Mouse (Mus musculus) olfactory bulb, adult 2 months (tissue): Measurements from ENCODE around the gene Zfp174. TPM values are rescaled to one million over a fixed set of nuclear protein-coding genes. Genes with fewer than 3 reads are reported as not detected.

Source experiments
- H3K27ac ChIP-seq: fragments of 200-500 bp; 2 replicates; pipeline ENCODE4 v1.5.1; 2012; ENCODE audit warnings: low read depth, low read length; ENCODE audit not compliant: insufficient read depth
- H3K4me1 ChIP-seq: fragments of 200-500 bp; 2 replicates; pipeline ENCODE4 v1.6.1; 2012; ENCODE audit warnings: low read length; ENCODE audit not compliant: control insufficient read depth, insufficient read depth
- H3K4me3 ChIP-seq: fragments of 200-500 bp; 2 replicates; pipeline ENCODE4 v1.5.1; 2012; ENCODE audit warnings: mild to moderate bottlenecking, low read depth, low read length, moderate library complexity; ENCODE audit not compliant: insufficient read depth
- CTCF ChIP-seq: fragments of 200-500 bp; IDR thresholded peaks from 2 replicates; pipeline ENCODE4 v1.5.1; 2012; ENCODE audit warnings: low read depth, mild to moderate bottlenecking, low read length, moderate library complexity; ENCODE audit not compliant: insufficient read depth
- POLR2A ChIP-seq: fragments of 200-500 bp; IDR thresholded peaks from 2 replicates; pipeline ENCODE4 v1.6.1; 2012; ENCODE audit warnings: mild to moderate bottlenecking, low read depth, low read length, moderate library complexity; ENCODE audit not compliant: insufficient read depth
- WGBS: fragments of 180-500 bp; shearing (Covaris S2); methylation state at CpG from one replicate; pipeline ENCODE4 v1.1.7; 2018; 5-methylcytosine and 5-hydroxymethylcytosine counted together
- polyA plus RNA-seq: library from polyadenylated mRNA; stranded (reverse); fragments of >200 nt; gene quantifications from 2 replicates; pipeline ENCODE4 v1.2.4, GENCODE M21; 2012; ENCODE audit warnings: low replicate concordance; ENCODE audit not compliant: missing spikeins, insufficient read depth, insufficient read length

Gene Zfp174
- polyA plus RNA-seq, 1 experiment, result not detected

GRCm38 (mm10) chr16:3872216-3873047 lies 25.4 kb downstream of the Zfp174 start, which contains the start of gene Naa60:
Gene Naa60, plus strand, starts transcription at chr16:3872375.
- TF ChIP-seq CTCF, result no peak
- no peak for TF ChIP-seq POLR2A
- Histone ChIP-seq H3K4me1 (peaks cover 3% of the 10 kb centered on the region; the same call in 1 of the 2 replicates), H3K4me3 (peak within 1 kb of the TSS; percentile 59), H3K27ac (no peak within 1 kb of the TSS; the same call in 1 of the 2 replicates)
- WGBS, result 4% methylated on average over 47 of the region's 47 CpGs

GRCm38 (mm10) chr16:3876346-3876745 lies 29.3 kb downstream of the Zfp174 start:
- 93% methylated on average over 4 of the region's 4 CpGs for WGBS
- peaks cover 4% of the 10 kb centered on the region; the same call in 1 of the 2 replicates for H3K4me1 ChIP-seq
- no peak for TF ChIP-seq CTCF
- TF ChIP-seq POLR2A, result no peak
- no peak overlapping the region for H3K27ac ChIP-seq
- H3K4me3 ChIP-seq, result no peak overlapping the region

- peak within 1 kb of the TSS; percentile 86 for H3K27ac ChIP-seq
- H3K4me1 ChIP-seq, result peaks cover 11% of the 10 kb centered on the region
- TF ChIP-seq CTCF (no peak), POLR2A (peak; percentile 79)
- under 1% methylated on average over 88 of the region's 88 CpGs for WGBS
- H3K4me3 ChIP-seq, result peak within 1 kb of the TSS; percentile 83
These were observed 37.4 kb downstream of the Zfp174 start, which contains the start of the genes Zfp597 and Gm20695 for GRCm38 (mm10) chr16:3884201-3885064. Gene Zfp597, minus strand, starts transcription at chr16:3884561. Gene Gm20695, plus strand, starts transcription at chr16:3884648.

- Histone ChIP-seq H3K4me1 (peaks cover 11% of the 10 kb centered on the region), H3K4me3 (peak overlapping the region; percentile 83), H3K27ac (peak overlapping the region; percentile 86)
- WGBS, result under 1% methylated on average over 10 of the region's 10 CpGs
- TF ChIP-seq POLR2A (no peak), CTCF (no peak)
These were observed 38.1 kb downstream of the Zfp174 start for GRCm38 (mm10) chr16:3885065-3885670.

DNA sequence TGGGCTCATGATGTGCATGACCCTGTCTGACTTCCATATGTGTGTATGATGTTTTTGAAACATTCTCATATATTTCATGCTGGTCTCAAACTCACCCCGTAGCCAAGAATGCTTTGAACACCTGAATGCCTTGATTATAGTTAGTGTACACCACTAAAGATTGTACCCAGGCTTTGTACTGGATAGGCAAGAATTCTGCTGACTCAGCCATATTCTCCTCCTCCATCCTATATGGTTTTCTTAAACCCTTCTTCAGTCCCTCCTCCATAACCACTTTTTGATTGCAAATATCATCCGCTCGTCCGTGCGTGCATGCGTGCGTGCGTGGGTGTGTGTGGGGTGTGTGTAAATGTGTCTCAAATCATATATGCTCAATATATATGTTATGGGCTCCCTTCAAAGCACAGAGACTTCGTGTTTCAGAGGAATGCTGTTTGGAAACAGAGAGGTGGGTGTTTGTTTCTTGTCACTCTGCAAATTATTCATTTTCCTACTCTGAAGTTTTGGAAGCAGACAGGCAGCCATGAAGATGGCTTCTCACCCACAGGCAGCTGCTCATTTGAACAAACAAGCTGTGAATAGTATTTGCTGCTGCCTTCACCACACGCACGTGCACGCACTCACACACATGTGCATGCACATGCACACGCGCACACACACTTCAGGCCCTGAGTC lies 44.7 kb downstream of the Zfp174 start:
- TF ChIP-seq CTCF (no peak), POLR2A (no peak)

DNA sequence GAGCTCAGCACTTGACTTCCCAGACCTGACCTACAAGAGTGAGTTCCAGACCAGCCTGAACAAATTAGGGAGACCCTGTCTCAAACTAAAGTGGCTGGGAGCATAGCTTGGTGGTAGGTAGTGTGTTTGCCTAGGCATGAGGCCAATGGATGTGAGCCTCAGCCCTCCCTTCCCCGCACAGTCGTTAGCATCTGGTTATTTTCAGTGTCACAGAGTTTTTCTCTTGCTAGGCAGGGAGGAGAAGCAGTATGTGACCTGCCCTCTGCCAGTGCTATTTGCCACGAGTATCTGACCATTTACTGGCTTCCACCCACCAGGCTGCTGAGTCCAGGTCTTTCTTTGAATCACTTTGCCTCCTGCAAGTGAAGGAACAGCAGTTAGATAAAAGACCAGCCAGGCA lies 46.7 kb downstream of the Zfp174 start:
- Histone ChIP-seq H3K27ac (no peak overlapping the region), H3K4me1 (0 out of 2 replicates have a peak, but pooled peaks cover 4% of the 10 kb centered on the region), H3K4me3 (no peak overlapping the region)
- TF ChIP-seq POLR2A (no peak), CTCF (no peak)
- whole genome bisulfite sequencing, result 49% methylated on average over 3 of the region's 3 CpGs

More for the DNA sequence above, 44.7 kb downstream of the Zfp174 start:
- Histone ChIP-seq H3K27ac (no peak overlapping the region), H3K4me3 (no peak overlapping the region), H3K4me1 (peaks cover 7% of the 10 kb centered on the region; the same call in 1 of the 2 replicates)
- 90% methylated on average over 14 of the region's 14 CpGs for WGBS

DNA sequence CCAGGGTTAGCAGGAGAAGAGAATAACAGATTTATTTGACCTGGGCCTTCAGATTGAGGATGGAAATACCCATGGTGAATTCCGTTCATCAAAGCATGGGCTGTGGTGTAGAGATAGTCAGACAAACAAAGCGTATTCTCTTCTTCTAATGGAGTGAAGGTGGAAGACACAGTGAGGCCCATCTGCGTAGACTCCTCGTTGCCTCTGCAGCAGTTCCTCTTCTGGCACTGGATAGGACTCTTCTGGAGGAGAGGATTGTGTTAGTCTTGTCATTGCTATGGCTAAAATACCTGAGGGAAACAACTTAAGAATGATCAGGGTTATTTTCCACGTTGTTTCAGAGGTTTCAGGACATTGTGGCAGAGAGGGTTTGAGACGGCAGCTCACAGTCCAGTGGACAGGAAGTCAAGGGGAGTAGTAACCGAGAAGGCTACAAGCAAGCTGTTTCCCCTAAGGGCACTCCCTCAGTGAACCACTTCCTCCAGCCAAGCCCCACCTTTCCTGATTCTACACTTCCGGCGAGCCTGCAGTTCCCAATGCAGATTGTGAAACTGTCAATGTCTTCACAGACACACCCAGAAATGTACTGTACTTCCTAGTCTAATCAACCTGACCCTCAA lies 48.2 kb downstream of the Zfp174 start:
- TF ChIP-seq CTCF (no peak), POLR2A (no peak)
- no peak overlapping the region for H3K27ac ChIP-seq
- 0 out of 2 replicates have a peak, but pooled peaks cover 4% of the 10 kb centered on the region for H3K4me1 ChIP-seq
- 77% methylated on average over 9 of the region's 9 CpGs for WGBS
- no peak overlapping the region for H3K4me3 ChIP-seq
